Mouse (Mus musculus): ENCODE data around the gene Foxo1.

Gene Foxo1

DNA sequence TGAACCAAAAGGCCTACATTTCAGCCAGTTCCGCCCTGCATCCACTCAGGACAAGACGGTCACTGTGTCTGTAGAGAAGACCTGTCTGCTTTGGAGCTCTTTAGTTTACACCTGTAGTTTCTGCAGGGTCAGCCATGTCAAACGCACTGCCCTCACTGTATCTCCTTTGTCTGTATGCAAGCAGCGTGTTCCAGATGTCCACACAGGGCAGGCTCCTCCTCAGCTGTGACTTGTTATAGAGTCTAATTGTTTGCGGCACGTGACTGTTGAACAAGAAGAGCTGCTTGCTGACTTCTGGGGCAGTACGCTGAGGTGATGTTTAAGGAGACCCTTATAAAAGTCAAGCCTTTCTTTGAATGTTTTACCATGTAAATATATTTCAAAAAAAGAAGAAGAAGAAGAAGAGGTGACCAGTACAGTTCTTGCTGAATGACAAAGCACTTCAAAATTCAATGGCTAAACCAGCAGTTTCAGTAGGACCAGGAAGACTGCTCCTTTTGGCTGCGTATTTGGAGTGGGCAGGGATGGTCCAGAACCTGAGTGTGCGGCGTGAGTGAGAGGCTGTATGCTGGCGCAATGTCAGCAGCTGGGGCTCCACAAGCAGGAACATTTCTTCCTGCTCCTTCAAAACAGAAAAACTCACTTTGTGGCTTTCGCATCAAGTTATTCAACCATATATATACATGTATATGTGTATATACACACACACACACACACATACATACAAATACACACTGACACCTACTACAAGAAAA, 52.6 kb downstream of the Foxo1 start:
- DNase-seq = no peak

GRCm38 (mm10) chr3:52322401-52323385, 54.6 kb downstream of the Foxo1 start:
- no peak for DNase-seq

DNA sequence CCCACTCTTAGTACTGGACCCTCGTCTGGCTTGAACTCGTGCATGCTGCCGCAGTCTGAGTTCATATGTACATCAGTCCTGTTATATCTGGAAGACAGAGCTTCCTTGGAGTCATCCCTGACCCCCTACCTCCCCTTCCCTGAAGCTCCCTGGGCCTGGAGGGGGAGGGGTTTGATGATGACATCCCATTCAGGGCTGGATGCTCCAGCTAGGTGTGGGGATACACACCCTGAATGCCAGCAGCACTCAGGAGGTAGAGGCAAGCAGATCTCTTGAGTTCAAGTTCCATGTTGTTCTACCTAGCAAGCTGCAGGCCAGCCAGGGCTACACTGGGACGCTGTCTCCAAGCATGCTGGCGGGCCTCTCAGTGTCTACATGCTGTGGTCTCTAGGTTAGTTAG, 56.9 kb downstream of the Foxo1 start:
- no peak for DNase-seq

DNA sequence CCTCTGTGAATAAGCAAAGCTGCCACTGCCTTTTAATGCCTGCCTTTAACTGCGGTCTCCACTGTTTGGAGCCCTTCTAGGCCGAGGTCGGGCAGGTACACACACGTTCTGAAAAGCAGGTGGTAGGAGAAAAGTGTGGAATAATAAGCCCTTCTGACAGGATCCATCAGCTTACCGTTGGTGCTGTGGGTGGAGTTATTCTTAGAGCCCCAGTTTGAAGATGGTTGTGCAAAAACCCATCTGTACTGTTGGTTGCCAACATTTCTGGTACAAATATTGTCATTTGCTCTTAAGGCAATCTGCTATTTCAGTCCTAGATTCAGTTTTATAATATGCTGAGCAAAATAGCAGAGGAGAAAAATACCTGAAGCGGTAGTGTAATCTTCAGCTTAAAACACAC, 58.6 kb downstream of the Foxo1 start:
- no peak for DNase-seq

GRCm38 (mm10) chr3:52327146-52327545, 59.0 kb downstream of the Foxo1 start:
- DNase-seq = no peak

- DNase-seq = no peak
These were observed 63.6 kb downstream of the Foxo1 start for GRCm38 (mm10) chr3:52331709-52332108.

GRCm38 (mm10) chr3:52338761-52339160, 70.6 kb downstream of the Foxo1 start:
- no peak for DNase-seq

GRCm38 (mm10) chr3:52340336-52341034, 72.3 kb downstream of the Foxo1 start:
- no peak for DNase-seq

- peak; percentile 23 for DNase-seq
These were observed 74.1 kb downstream of the Foxo1 start for GRCm38 (mm10) chr3:52342226-52342625.

DNA sequence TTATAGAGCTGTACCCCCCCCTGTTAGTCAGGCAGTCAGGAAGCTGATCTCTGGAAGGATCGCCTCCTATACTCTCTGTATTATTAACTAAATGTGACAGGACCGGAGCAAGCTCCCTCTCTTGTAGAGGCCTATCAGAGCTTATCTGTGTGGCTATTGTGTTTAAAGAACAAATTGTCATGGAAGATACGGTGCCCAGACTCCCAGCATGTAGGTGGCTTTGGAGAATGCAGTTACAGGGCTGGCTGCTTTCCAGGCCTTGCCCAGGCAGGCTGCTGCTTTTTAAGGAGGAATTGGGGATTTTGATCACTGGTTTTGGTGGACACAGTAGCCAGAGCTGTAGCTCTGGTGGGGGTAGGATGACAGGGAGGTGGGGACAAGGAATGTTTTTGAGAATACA, 74.7 kb downstream of the Foxo1 start:
- peak; percentile 80 for DNase-seq

DNA sequence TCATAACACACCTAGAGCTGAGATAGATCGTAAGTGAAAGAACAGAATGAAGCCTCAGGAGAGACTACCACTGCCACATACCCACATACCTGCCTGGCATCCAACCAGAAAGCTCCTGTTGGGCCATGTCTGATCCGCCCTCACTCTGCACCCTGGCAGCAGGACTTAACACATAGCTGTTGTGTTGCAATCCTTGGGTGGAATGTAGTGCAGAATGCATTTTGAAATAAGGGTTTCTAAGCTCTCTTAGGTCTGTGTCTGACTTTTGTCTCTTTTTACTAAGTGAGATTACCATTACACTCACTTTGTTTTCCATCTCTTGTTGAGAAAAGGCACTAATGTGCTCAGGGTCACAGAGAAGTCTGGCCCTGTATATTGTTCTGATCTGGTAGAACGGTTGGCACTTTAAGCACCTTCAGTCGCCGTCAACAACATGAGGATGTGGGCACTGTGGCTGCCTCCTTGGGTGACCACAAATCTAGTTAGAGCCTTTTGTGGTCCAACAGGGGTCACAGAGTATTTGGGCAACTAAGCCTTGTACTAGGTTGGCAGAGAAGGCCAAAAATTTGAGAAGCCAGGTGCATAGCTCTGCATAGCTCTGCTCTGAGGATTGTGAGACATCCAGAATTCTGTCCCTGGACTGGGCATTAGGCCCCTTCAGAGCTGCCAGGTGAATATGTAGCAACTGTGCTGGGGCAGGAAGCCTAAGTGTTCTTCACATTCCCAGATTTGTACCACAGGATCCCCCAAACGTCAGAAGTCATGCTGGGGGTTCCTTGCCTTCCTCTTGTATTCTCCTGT, 75.3 kb downstream of the Foxo1 start:
- DNase-seq = peak; percentile 20

GRCm38 (mm10) chr3:52345881-52346280, 77.7 kb downstream of the Foxo1 start:
- no peak for DNase-seq

GRCm38 (mm10) chr3:52346986-52347710, 79.0 kb downstream of the Foxo1 start:
- DNase-seq = no peak

DNA sequence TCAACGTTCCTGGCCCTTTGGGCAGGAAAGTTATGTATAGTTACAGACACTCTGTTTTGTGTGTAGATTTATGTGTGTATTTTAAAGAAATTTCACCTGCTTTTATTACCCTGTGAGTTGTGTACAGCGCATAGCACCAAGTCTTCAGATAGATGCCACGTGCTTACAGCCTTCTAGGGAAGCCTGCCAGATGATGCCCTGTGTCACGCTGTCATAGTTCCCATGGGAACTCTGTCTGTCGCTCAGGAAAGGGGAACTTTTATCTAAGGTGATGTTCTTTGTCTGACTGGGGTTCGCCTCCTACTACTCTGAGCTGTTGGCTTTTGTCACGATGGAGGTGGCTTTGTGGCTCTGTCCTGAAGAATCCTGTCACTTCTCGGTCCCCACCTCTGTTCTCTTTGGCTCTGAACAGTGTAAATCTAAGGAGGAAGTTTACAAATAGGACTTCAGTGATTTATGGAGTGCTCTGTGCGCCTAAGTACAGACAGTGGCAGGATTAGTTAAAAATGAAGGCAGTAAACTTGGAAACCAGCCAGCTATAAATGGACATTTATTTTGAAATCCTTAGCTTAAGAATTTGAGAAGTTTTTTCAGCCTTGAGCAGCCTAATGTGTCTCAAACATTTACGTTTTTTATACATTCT, 80.0 kb downstream of the Foxo1 start:
- no peak for DNase-seq

DNA sequence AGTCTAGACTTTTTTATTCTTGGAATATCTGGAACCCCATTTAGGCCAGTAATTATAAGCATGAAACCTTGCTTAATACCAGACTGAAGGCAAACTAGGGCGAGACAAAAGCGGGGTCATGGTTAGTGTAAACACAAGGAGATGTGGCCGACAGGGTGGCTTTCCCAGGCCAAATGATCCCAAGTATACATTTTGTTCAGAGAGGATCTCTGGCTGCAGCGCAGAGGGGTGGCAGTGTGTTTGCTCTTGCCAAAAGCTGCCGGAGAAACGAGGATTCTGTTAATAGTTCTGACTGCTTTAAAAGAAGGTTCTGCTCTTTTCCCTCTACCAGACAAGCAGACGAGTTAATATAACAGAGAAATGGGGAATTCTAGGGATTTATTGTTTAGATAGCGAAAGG, 82.5 kb downstream of the Foxo1 start:
- DNase-seq = no peak

- DNase-seq = no peak
These were observed 83.8 kb downstream of the Foxo1 start for GRCm38 (mm10) chr3:52351901-52352300.

DNA sequence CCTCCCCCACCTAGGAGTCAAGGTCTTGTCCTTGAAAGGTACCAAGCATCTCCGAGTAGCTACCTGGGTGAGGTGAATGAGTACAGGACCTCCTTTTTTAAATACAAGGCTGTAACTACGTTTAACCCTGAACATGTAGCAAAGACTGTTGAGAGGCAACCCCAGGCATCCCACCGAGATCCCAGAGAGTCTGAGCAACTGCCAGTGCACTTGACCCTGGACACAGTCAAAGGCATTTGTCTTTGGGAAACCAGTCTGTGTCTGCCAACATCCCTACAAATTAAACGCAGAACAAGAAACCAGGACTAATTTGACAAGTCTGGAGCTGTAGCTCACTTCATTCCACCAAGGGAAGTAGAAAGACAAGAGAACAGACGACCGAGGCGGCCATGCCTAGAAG, 86.1 kb downstream of the Foxo1 start:
- no peak for DNase-seq

DNA sequence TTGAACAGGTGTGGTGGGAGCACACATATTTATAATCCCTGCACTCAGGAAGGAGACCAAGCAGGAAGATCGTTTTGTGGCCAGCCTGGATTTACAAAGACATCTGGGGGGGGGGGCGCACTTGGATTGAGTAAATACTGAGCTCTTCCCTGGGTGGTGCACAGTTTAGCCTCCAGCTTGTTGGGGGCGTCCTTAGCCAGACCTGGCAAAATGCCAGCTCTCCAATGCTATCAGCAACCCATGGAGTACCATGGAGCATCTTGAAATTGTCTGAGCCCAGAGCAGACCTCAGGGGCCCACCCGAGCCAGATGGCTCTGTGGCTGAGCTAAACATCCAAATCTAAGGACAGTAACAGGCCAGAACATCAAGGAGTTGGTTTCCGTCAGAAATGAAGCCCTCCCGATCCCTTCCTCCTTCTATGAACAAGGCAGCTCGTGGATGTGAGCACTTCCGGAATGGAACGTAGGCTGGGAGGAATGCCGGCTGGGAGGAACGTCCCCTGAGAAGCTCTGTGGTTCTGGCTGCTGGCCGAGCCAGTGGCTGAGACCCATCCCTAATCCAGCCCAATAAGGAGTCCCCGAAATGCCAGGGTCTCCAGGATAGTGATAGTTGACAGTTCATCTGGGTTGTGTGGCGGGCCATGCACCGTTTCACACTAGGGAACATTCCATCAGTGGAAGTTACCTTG, 89.3 kb downstream of the Foxo1 start:
- DNase-seq = no peak

DNA sequence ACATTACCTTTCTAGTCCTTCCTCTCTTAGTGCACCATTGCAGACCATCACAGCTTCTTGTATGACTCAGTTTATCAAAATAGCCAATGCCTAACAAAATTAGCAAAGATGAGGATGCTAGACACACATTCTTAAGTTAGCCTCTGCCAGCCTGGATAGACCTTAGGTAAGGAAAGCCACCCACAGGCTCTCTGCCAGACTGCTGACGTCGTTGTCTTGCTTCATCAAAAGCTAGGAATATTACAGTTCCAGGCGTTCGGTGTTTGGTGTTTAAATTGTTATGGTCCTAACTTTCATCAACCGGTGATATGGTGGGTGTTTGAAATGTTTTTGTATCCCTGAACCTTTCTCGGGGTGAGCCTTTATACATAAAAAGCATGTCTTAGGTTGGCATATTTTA, 96.4 kb downstream of the Foxo1 start:
- DNase-seq = no peak

GRCm38 (mm10) chr3:52369204-52369603, 101.1 kb downstream of the Foxo1 start:
- no peak for DNase-seq

All from cerebellum, adult 9-10 months (tissue).